Mouse (Mus musculus) cerebellum, adult 2 months (tissue): ENCODE measurements around the gene Btbd8.

Experiments used
- CTCF ChIP-seq: fragments of 200-500 bp; IDR thresholded peaks from 2 replicates; pipeline ENCODE4 v1.5.1; 2011; ENCODE audit warnings: low read depth, mild to moderate bottlenecking, control low read depth, low read length, moderate library complexity, borderline replicate concordance; ENCODE audit not compliant: insufficient read depth
- POLR2A ChIP-seq: fragments of 200-500 bp; IDR thresholded peaks from 2 replicates; pipeline ENCODE4 v1.6.1; 2011; ENCODE audit warnings: low read length, control low read depth, borderline replicate concordance; ENCODE audit not compliant: insufficient read depth

- TF ChIP-seq CTCF (no peak), POLR2A (no peak)
Measured at GRCm38 (mm10) chr5:107438353-107438752, 556 bp downstream of the Btbd8 start.
